Mouse (Mus musculus) liver, embryonic 13.5 days (tissue): ENCODE data around the gene Hmgb1. TPM values are rescaled to one million over a fixed set of nuclear protein-coding genes. Genes with fewer than 3 reads are reported as not detected.
"Not testable (repeated sequence)": the region's sequence is repeated elsewhere in the genome, so short reads cannot be mapped to it uniquely, and the experiment has no call there.

Experiments used
- ATAC-seq: fragments of 200-750 bp; cut with Nextera tagmentation; 2 replicates; pipeline ENCODE4 v1.8.0; 2017; ENCODE audit warnings: low read depth, mild to moderate bottlenecking, moderate number of reproducible peaks, moderate library complexity
- DNase-seq: peaks from one replicate; pipeline ENCODE4 v3.0.0; 2022
- H3K27ac ChIP-seq: fragments of 300-500 bp; sonication (generic); 2 replicates; pipeline ENCODE4 v1.5.1; 2015; ENCODE audit warnings: moderate library complexity, mild to moderate bottlenecking, inconsistent platforms
- H3K27me3 ChIP-seq: fragments of 300-500 bp; sonication (generic); 2 replicates; pipeline ENCODE4 v1.6.1; 2015; ENCODE audit warnings: mild to moderate bottlenecking, inconsistent platforms
- H3K36me3 ChIP-seq: fragments of 300-500 bp; sonication (generic); 2 replicates; pipeline ENCODE4 v1.6.1; 2015; ENCODE audit warnings: mild to moderate bottlenecking, inconsistent platforms
- H3K4me1 ChIP-seq: fragments of 300-500 bp; sonication (generic); replicated peaks from 2 replicates; pipeline ENCODE4 v1.6.1; 2015; ENCODE audit warnings: inconsistent platforms
- H3K4me2 ChIP-seq: fragments of 300-500 bp; sonication (generic); 2 replicates; pipeline ENCODE4 v1.6.1; 2015; ENCODE audit warnings: inconsistent platforms, mild to moderate bottlenecking, moderate library complexity
- H3K4me3 ChIP-seq: fragments of 300-500 bp; sonication (generic); replicated peaks from 2 replicates; pipeline ENCODE4 v1.5.1; 2015; ENCODE audit warnings: mild to moderate bottlenecking, inconsistent platforms
- H3K9ac ChIP-seq: fragments of 300-500 bp; sonication (generic); 2 replicates; pipeline ENCODE4 v1.6.1; 2015; ENCODE audit warnings: mild to moderate bottlenecking, inconsistent platforms
- H3K9me3 ChIP-seq: fragments of 300-500 bp; sonication (generic); replicated peaks from 2 replicates; pipeline ENCODE4 v1.6.1; 2016; ENCODE audit warnings: inconsistent platforms
- WGBS: fragments of 180-500 bp; shearing (Covaris S2); methylation state at CpG from one replicate; pipeline ENCODE4 v1.1.7; 2015; ENCODE audit not compliant: insufficient replicate concordance; 5-methylcytosine and 5-hydroxymethylcytosine counted together
- polyA plus RNA-seq: library from polyadenylated mRNA; unstranded; fragments of >200 nt; fragmentation: Nextera tagmentation; extraction: Ambion mirVana; gene quantifications from 2 replicates; pipeline ENCODE4 v1.2.1, GENCODE M21; 2015

Gene Hmgb1
- polyA plus RNA-seq, 1 experiment from 2014 or later: 678 TPM

GRCm38 (mm10) chr5:149146691-149147090 is 37.6 kb downstream of the Hmgb1 start:
- Histone ChIP-seq H3K27ac (no peak overlapping the region), H3K9me3 (no peaks in the 10 kb centered on the region), H3K36me3 (no peaks in the 10 kb centered on the region), H3K27me3 (no peaks in the 10 kb centered on the region), H3K4me1 (peaks cover 26% of the 10 kb centered on the region), H3K4me3 (no peak overlapping the region), H3K4me2 (no peak overlapping the region), H3K9ac (no peak overlapping the region)
- DNase-seq (no peak), ATAC-seq (peak; percentile 73)
- 63% methylated on average over 7 of the region's 7 CpGs for WGBS

- Histone ChIP-seq H3K9ac (no peak overlapping the region), H3K27ac (no peak overlapping the region), H3K4me1 (peaks cover 17% of the 10 kb centered on the region), H3K27me3 (no peaks in the 10 kb centered on the region), H3K9me3 (no peaks in the 10 kb centered on the region), H3K4me2 (no peak overlapping the region), H3K4me3 (no peak overlapping the region), H3K36me3 (no peaks in the 10 kb centered on the region)
- 80% methylated on average over 25 of the region's 25 CpGs for WGBS
- DNase-seq: no peak
- no peak for ATAC-seq
These were observed 40.4 kb downstream of the Hmgb1 start for GRCm38 (mm10) chr5:149143766-149144375.

GRCm38 (mm10) chr5:149141155-149141554 is 43.1 kb downstream of the Hmgb1 start:
- not testable (repeated sequence) for H3K4me3 ChIP-seq, H3K9ac ChIP-seq, H3K4me2 ChIP-seq, H3K36me3 ChIP-seq, H3K9me3 ChIP-seq, H3K27me3 ChIP-seq, H3K27ac ChIP-seq, ATAC-seq, DNase-seq
- 83% methylated on average over 1 of the region's 1 CpGs for WGBS
- peaks cover 17% of the 10 kb centered on the region for H3K4me1 ChIP-seq

GRCm38 (mm10) chr5:149140336-149140735 is 44.0 kb downstream of the Hmgb1 start:
- Histone ChIP-seq H3K4me3 (no peak overlapping the region), H3K36me3 (no peaks in the 10 kb centered on the region), H3K27ac (no peak overlapping the region), H3K9ac (no peak overlapping the region), H3K4me2 (no peak overlapping the region), H3K4me1 (peaks cover 25% of the 10 kb centered on the region), H3K27me3 (no peaks in the 10 kb centered on the region), H3K9me3 (no peaks in the 10 kb centered on the region)
- no peak for ATAC-seq
- DNase-seq: no peak
- 63% methylated on average over 9 of the region's 9 CpGs for WGBS

DNA sequence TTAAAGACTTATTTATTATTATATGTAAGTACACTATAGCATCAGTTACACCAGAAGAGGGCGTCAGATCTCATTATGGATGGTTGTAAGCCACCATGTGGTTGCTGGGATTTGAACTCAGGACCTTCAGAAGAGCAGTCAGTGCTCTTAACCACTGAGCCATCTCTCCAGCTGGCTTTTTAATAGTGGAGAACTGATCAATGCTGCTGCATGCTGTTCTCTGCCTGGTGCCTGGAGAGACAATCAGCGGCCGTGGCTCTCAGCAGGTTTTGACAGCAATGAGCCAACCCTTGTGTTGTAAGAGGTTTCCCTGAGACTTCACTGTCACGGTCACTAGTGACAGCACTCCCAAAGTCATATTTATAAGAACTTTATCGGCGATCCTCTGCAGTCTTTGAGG is 46.2 kb downstream of the Hmgb1 start:
- not testable (repeated sequence) for H3K9ac ChIP-seq, H3K36me3 ChIP-seq, ATAC-seq, H3K9me3 ChIP-seq, H3K4me2 ChIP-seq, H3K27ac ChIP-seq, DNase-seq, H3K27me3 ChIP-seq, H3K4me3 ChIP-seq
- H3K4me1 ChIP-seq: peaks cover 39% of the 10 kb centered on the region
- WGBS: 82% methylated on average over 6 of the region's 6 CpGs

DNA sequence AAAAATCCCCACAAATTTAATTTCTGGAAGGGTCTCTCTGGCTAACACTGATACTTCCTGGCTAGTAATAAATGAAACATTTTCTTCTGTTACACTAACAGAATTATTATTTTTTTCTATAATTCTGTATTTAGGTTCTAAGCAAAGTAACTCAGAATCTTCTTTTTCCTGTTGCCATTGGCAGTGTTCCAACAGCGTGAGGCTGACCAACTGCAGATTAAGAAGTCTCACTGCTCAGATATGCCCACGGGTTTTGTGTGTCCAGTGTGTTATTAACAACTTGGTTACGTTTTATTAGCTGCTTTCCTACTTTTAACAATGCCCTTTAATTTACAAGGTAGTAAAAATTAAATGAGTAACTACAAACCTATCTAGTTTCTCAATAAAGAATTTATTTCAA is 46.8 kb downstream of the Hmgb1 start:
- no peak overlapping the region for H3K4me3 ChIP-seq
- H3K27ac ChIP-seq: peak overlapping the region; percentile 62
- no peaks in the 10 kb centered on the region for H3K36me3 ChIP-seq
- H3K4me2 ChIP-seq: peak overlapping the region; percentile 32; the same call in 1 of the 2 replicates
- WGBS: 67% methylated on average over 3 of the region's 3 CpGs
- DNase-seq: no peak
- ATAC-seq: no peak
- H3K27me3 ChIP-seq: no peaks in the 10 kb centered on the region
- no peaks in the 10 kb centered on the region for H3K9me3 ChIP-seq
- H3K4me1 ChIP-seq: peaks cover 39% of the 10 kb centered on the region
- H3K9ac ChIP-seq: no peak overlapping the region

- H3K27me3 ChIP-seq: no peaks in the 10 kb centered on the region
- no peaks in the 10 kb centered on the region for H3K36me3 ChIP-seq
- H3K9me3 ChIP-seq: no peaks in the 10 kb centered on the region
- DNase-seq: peak; percentile 78
- peak; percentile 95 for ATAC-seq
- H3K4me3 ChIP-seq: no peak overlapping the region
- peak overlapping the region; percentile 32; the same call in 1 of the 2 replicates for H3K4me2 ChIP-seq
- 46% methylated on average over 4 of the region's 4 CpGs for WGBS
- H3K9ac ChIP-seq: no peak overlapping the region
- peak overlapping the region; percentile 77 for H3K27ac ChIP-seq
- H3K4me1 ChIP-seq: peaks cover 39% of the 10 kb centered on the region
These were observed 47.3 kb downstream of the Hmgb1 start for GRCm38 (mm10) chr5:149136933-149137365.

- WGBS: 62% methylated on average over 10 of the region's 10 CpGs
- Histone ChIP-seq H3K36me3 (no peaks in the 10 kb centered on the region), H3K4me2 (peak overlapping the region; percentile 46), H3K4me1 (peaks cover 39% of the 10 kb centered on the region), H3K9me3 (no peaks in the 10 kb centered on the region), H3K9ac (peak overlapping the region; percentile 24; the same call in 1 of the 2 replicates), H3K27me3 (no peaks in the 10 kb centered on the region), H3K4me3 (no peak overlapping the region), H3K27ac (peak overlapping the region; percentile 72)
- no peak; the same call in 1 of the 2 replicates for ATAC-seq
- no peak for DNase-seq
These were observed 48.6 kb downstream of the Hmgb1 start for GRCm38 (mm10) chr5:149135455-149136354.

DNA sequence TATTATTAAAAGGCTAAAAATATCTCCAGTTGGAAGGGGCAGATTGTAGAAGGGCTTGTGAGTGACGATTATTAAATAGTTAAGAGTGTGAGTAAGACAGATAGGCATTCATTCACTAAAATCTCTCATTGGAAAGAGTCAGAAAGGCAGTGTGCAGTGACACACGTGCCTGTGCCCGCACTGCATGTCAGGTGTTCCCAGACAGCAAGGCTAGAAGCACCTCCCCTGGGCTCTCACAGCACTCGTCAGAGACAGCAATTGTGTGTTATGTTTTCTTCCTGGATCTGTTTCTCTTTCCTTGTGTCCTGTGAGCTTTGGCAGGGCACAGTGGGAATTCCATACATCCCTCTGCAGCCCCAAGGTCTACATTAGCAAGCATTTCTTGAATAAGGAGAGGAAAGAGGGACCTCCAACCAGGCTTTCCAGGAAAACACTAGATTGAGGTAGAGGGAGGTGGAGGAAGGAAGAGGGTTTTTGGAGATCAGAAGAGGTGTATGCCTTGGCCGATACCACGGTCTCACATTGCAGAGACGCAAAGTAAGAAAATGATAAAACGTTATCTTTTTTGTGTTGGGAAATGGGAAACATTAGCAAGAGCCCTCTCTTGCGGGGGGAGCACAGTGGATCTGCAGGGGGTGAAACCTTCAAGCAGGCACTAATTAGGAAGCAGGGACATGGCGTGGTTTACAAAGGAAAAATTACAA is 49.4 kb downstream of the Hmgb1 start:
- Histone ChIP-seq H3K27me3 (no peaks in the 10 kb centered on the region), H3K4me3 (no peak overlapping the region), H3K9ac (peak overlapping the region; percentile 40; the same call in 1 of the 2 replicates), H3K27ac (peak overlapping the region; percentile 72), H3K4me2 (peak overlapping the region; percentile 46), H3K4me1 (peaks cover 39% of the 10 kb centered on the region), H3K9me3 (no peaks in the 10 kb centered on the region), H3K36me3 (no peaks in the 10 kb centered on the region)
- ATAC-seq: peak; percentile 49
- 37% methylated on average over 10 of the region's 10 CpGs for WGBS
- no peak for DNase-seq

- DNase-seq (no peak), ATAC-seq (no peak)
- Histone ChIP-seq H3K4me1 (no peaks in the 10 kb centered on the region), H3K4me2 (no peak overlapping the region), H3K27ac (no peak overlapping the region), H3K27me3 (no peaks in the 10 kb centered on the region), H3K36me3 (no peaks in the 10 kb centered on the region), H3K9me3 (no peaks in the 10 kb centered on the region), H3K4me3 (no peak overlapping the region), H3K9ac (no peak overlapping the region)
- WGBS: 73% methylated on average over 15 of the region's 15 CpGs
These were observed 55.8 kb downstream of the Hmgb1 start for GRCm38 (mm10) chr5:149128473-149128872.

DNA sequence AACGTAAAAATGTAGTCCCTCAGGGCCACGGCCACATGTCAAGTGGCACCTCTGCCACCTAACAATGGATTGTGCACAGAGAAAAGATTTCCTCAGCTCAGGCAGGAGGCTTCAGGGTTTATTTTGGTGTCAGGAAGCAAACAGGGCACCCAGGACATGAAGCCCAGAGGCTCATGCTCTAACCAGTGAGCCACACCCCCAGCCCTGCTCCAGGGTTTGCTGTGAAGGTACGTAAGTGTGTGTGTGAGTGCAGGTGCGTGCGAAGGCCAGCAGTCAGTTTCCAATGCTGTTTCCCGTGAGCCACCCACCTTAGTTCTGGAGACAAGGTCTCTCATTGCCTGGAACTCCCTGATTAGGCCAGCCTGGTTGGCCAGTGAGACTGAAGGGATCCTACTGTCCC is 60.5 kb downstream of the Hmgb1 start:
- no peak overlapping the region for H3K9ac ChIP-seq
- no peaks in the 10 kb centered on the region for H3K9me3 ChIP-seq
- no peak overlapping the region for H3K4me3 ChIP-seq
- ATAC-seq (no peak), DNase-seq (no peak)
- no peak overlapping the region for H3K4me2 ChIP-seq
- no peaks in the 10 kb centered on the region for H3K36me3 ChIP-seq
- WGBS: 82% methylated on average over 6 of the region's 6 CpGs
- H3K27ac ChIP-seq: no peak overlapping the region
- H3K4me1 ChIP-seq: no peaks in the 10 kb centered on the region
- no peaks in the 10 kb centered on the region for H3K27me3 ChIP-seq
